Mouse (Mus musculus): ENCODE results near the gene Rxylt1.

GRCm38 (mm10) chr10:122054535-122054934, 42.6 kb downstream of the Rxylt1 start:
- TF ChIP-seq CTCF (IDR thresholded peaks at IDR 0.05) (peak; percentile 89), POLR2A (IDR thresholded peaks at IDR 0.05; ENCODE audit: insufficient read depth, low read depth, low read length) (no peak)
